Mouse (Mus musculus): ENCODE results near the gene Rora. TPM values are rescaled to one million over a fixed set of nuclear protein-coding genes. Genes with fewer than 3 reads are reported as not detected.

Rora gene
- total RNA-seq, 4 experiments from 2014 or later = 24.7 to 30.8 (median 25.9) TPM

GRCm38 (mm10) chr9:69289056-69290017 lies 635.8 kb downstream of the Rora start:
- peak; percentile 89 for DNase-seq (ENCODE audit: low spot score)

- DNase-seq (ENCODE audit: low spot score) = no peak
Observed at GRCm38 (mm10) chr9:69290018-69290880, 636.7 kb downstream of the Rora start.

GRCm38 (mm10) chr9:69290881-69291450 lies 637.4 kb downstream of the Rora start:
- no peak for DNase-seq (ENCODE audit: low spot score)

- no peak for DNase-seq (ENCODE audit: low spot score)
Observed at GRCm38 (mm10) chr9:69291451-69291850, 637.9 kb downstream of the Rora start.

- no peak for DNase-seq (ENCODE audit: low spot score)
Observed at GRCm38 (mm10) chr9:69292353-69292752, 638.8 kb downstream of the Rora start.

- no peak for DNase-seq (ENCODE audit: low spot score)
Observed at GRCm38 (mm10) chr9:69292776-69293687, 639.4 kb downstream of the Rora start.

- DNase-seq (ENCODE audit: low spot score) = no peak
Observed at GRCm38 (mm10) chr9:69293688-69294074, 640.1 kb downstream of the Rora start.

GRCm38 (mm10) chr9:69294426-69294825 lies 640.8 kb downstream of the Rora start:
- no peak for DNase-seq (ENCODE audit: low spot score)

- no peak for DNase-seq (ENCODE audit: low spot score)
Observed at GRCm38 (mm10) chr9:69294856-69295255, 641.3 kb downstream of the Rora start.

GRCm38 (mm10) chr9:69295826-69296225 lies 642.2 kb downstream of the Rora start:
- no peak for DNase-seq (ENCODE audit: low spot score)

- peak; percentile 81 for DNase-seq (ENCODE audit: low spot score)
Observed at GRCm38 (mm10) chr9:69296418-69296817, 642.8 kb downstream of the Rora start.

- DNase-seq (ENCODE audit: low spot score) = no peak
Observed at GRCm38 (mm10) chr9:69297766-69298375, 644.3 kb downstream of the Rora start.

- no peak for DNase-seq (ENCODE audit: low spot score)
Observed at GRCm38 (mm10) chr9:69298566-69299335, 645.2 kb downstream of the Rora start.

- no peak for DNase-seq (ENCODE audit: low spot score)
Observed at GRCm38 (mm10) chr9:69299484-69299883, 645.9 kb downstream of the Rora start.

GRCm38 (mm10) chr9:69300296-69300695 lies 646.7 kb downstream of the Rora start:
- DNase-seq (ENCODE audit: low spot score) = no peak

GRCm38 (mm10) chr9:69301445-69301844 lies 647.9 kb downstream of the Rora start:
- DNase-seq (ENCODE audit: low spot score) = peak; percentile 78

GRCm38 (mm10) chr9:69301955-69302354 lies 648.4 kb downstream of the Rora start:
- no peak for DNase-seq (ENCODE audit: low spot score)

GRCm38 (mm10) chr9:69302846-69303245 lies 649.3 kb downstream of the Rora start:
- no peak for DNase-seq (ENCODE audit: low spot score)

GRCm38 (mm10) chr9:69303346-69303944 lies 649.9 kb downstream of the Rora start:
- no peak for DNase-seq (ENCODE audit: low spot score)
